Mouse (Mus musculus): ENCODE results near the gene Dennd4c. TPM values are rescaled to one million over a fixed set of nuclear protein-coding genes. Genes with fewer than 3 reads are reported as not detected.
"Not testable (repeated sequence)": the region's sequence is repeated elsewhere in the genome, so short reads cannot be mapped to it uniquely, and the experiment has no call there.

The Dennd4c gene
- polyA plus RNA-seq, 1 experiment from 2014 or later = 4.0 TPM

DNA sequence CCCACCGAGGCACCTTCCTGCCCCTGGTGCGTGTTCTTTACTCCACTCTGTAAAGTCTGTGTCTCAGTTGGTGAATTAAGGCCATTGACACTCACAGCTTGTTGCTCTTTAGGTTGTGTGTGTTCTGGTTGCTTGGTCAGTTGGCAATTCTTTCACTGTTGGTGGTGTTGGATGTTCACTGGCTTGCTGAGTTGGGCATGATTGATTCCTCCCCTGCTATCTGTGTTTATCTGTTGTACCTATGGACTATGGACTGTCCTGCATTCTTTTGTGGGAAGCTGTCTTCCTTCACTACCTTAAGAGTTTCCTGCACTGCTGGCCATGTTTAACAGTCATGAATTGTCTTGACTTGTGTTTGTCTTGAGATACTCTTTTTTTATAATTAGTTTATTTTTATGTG is 83.5 kb downstream of the Dennd4c start:
- TF ChIP-seq CTCF (IDR thresholded peaks at IDR 0.05; ENCODE audit: low read depth) = no peak
- DNase-seq (ENCODE audit: low spot score) (no peak), ATAC-seq (replicated peaks; ENCODE audit: low FRiP score, low read depth) (no peak)
- Histone ChIP-seq H3K27me3 (ENCODE audit: insufficient read depth, low read length) (no peaks in the 10 kb centered on the region), H3K4me1 (replicated peaks; ENCODE audit: insufficient read depth, low read length) (no peaks in the 10 kb centered on the region), H3K4me2 (ENCODE audit: low read length) (no peak overlapping the region), H3K36me3 (ENCODE audit: insufficient read depth, low read length) (peaks cover 41% of the 10 kb centered on the region; the same call in 1 of the 2 replicates), H3K9me3 (replicated peaks; ENCODE audit: low read length) (no peaks in the 10 kb centered on the region), H3K27ac (no peak overlapping the region), H3K9ac (ENCODE audit: low read depth, low read length) (no peak overlapping the region), H3K4me3 (replicated peaks; ENCODE audit: low read depth, low read length) (no peak overlapping the region)
- 94% methylated on average over 2 of the region's 2 CpGs for WGBS

DNA sequence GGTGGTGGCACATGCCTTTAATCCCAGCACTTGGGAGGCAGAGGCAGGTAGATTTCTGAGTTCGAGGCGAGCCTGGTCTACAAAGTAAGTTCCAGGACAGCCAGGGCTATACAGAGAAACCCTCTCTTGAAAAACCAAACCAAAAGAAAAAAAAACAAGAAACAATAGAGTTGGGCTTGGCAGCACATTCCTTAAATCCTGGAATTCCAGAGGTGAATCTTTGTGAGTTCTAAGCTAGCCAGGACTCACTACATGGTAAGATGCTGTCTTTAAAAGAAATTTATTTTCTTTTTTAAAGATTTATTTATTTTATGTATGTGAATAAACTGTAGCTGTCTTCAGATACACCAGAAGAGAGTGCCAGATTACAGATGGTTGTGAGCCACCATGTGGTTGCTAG is 92.8 kb downstream of the Dennd4c start:
- DNase-seq (ENCODE audit: low spot score); H3K4me1 ChIP-seq (replicated peaks; ENCODE audit: insufficient read depth, low read length); H3K27ac ChIP-seq; H3K9ac ChIP-seq (ENCODE audit: low read depth, low read length); ATAC-seq (replicated peaks; ENCODE audit: low FRiP score, low read depth); H3K4me2 ChIP-seq (ENCODE audit: low read length); H3K9me3 ChIP-seq (replicated peaks; ENCODE audit: low read length); H3K27me3 ChIP-seq (ENCODE audit: insufficient read depth, low read length); H3K4me3 ChIP-seq (replicated peaks; ENCODE audit: low read depth, low read length): not testable (repeated sequence)
- WGBS = 100% methylated on average over 2 of the region's 2 CpGs
- H3K36me3 ChIP-seq (ENCODE audit: insufficient read depth, low read length) = peaks cover 43% of the 10 kb centered on the region

DNA sequence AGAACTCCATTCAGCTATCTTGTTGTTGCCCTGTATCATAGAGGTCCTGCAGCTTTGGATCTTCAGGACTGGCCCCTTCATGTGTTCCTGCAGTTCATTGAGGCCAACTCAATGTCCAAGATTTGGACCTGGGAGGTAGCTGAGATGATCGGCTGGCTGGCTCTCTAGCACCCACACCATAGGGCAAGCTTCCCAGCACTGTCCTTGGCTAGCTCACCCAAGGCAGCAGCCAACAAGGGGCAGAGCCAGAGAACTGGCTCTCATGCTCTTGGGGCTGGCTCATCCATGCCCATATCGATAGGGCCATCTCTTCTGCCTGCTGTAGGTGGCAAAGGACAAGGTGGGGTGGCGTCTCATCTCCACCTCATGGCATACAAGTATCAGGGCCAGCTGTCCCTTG is 97.0 kb downstream of the Dennd4c start:
- H3K27ac ChIP-seq = no peak overlapping the region
- H3K4me1 ChIP-seq (replicated peaks; ENCODE audit: insufficient read depth, low read length) = no peaks in the 10 kb centered on the region
- no peaks in the 10 kb centered on the region for H3K9me3 ChIP-seq (replicated peaks; ENCODE audit: low read length)
- no peak overlapping the region for H3K9ac ChIP-seq (ENCODE audit: low read depth, low read length)
- DNase-seq (ENCODE audit: low spot score) (no peak), ATAC-seq (replicated peaks; ENCODE audit: low FRiP score, low read depth) (no peak)
- H3K36me3 ChIP-seq (ENCODE audit: insufficient read depth, low read length) = peaks cover 41% of the 10 kb centered on the region
- TF ChIP-seq CTCF (IDR thresholded peaks at IDR 0.05; ENCODE audit: low read depth) = no peak
- WGBS = 95% methylated on average over 3 of the region's 3 CpGs
- H3K4me3 ChIP-seq (replicated peaks; ENCODE audit: low read depth, low read length) = no peak overlapping the region
- H3K4me2 ChIP-seq (ENCODE audit: low read length) = no peak overlapping the region
- no peaks in the 10 kb centered on the region for H3K27me3 ChIP-seq (ENCODE audit: insufficient read depth, low read length)

DNA sequence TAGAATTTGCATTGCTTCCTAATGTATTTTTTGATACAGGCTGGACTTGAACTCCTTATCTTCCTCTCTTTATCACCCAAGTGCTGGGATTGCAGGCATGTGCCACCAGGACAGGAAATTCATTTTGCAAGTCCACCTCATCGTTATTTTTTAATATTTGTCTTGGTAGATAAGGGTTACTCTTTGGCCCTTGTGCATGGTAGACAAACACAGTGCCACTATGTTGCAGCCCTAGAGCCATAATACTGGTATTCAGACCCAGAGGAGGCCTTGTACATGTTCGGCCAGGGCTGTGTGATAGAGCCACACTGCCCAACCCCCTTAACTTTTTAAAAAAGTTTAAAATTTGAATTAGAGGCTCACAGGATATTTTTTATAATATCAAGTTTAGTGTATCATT is 98.9 kb downstream of the Dennd4c start:
- no peak for DNase-seq (ENCODE audit: low spot score)
- ATAC-seq (replicated peaks; ENCODE audit: low FRiP score, low read depth) = no peak
- Histone ChIP-seq H3K36me3 (ENCODE audit: insufficient read depth, low read length) (peaks cover 46% of the 10 kb centered on the region), H3K9me3 (replicated peaks; ENCODE audit: low read length) (no peaks in the 10 kb centered on the region), H3K27ac (no peak overlapping the region), H3K4me2 (ENCODE audit: low read length) (no peak overlapping the region), H3K4me3 (replicated peaks; ENCODE audit: low read depth, low read length) (no peak overlapping the region), H3K27me3 (ENCODE audit: insufficient read depth, low read length) (no peaks in the 10 kb centered on the region), H3K9ac (ENCODE audit: low read depth, low read length) (no peak overlapping the region), H3K4me1 (replicated peaks; ENCODE audit: insufficient read depth, low read length) (no peaks in the 10 kb centered on the region)
- WGBS = 92% methylated on average over 2 of the region's 2 CpGs
- no peak for TF ChIP-seq CTCF (IDR thresholded peaks at IDR 0.05; ENCODE audit: low read depth)

DNA sequence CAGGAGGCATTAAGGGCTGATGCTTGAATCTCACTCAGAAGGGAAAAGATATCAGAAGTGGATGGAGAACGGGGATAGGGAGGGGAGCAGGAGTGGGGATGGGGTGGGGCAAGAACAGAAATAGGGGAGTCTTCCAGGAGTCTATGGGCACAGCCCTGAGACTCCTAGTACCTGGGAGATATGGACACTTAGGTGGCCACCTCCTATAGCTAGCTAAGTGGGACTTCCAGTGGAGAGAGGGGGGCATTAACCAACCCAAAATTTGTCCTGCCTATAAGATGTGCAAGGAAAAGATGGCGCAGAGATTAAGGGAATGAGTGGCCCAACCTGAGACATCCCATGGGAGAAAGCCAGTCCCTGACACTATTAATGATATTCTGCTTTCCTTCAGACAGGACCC is 103.0 kb downstream of the Dennd4c start:
- WGBS = 86% methylated on average over 2 of the region's 2 CpGs
- ATAC-seq (replicated peaks; ENCODE audit: low FRiP score, low read depth) = 0 out of 2 replicates have a peak, but pooled peaks have one; percentile 27
- no peaks in the 10 kb centered on the region for H3K4me1 ChIP-seq (replicated peaks; ENCODE audit: insufficient read depth, low read length)
- no peak overlapping the region for H3K27ac ChIP-seq
- H3K27me3 ChIP-seq (ENCODE audit: insufficient read depth, low read length) = no peaks in the 10 kb centered on the region
- DNase-seq (ENCODE audit: low spot score) = no peak
- H3K4me3 ChIP-seq (replicated peaks; ENCODE audit: low read depth, low read length) = no peak overlapping the region
- H3K9me3 ChIP-seq (replicated peaks; ENCODE audit: low read length) = no peaks in the 10 kb centered on the region
- H3K4me2 ChIP-seq (ENCODE audit: low read length) = no peak overlapping the region
- H3K9ac ChIP-seq (ENCODE audit: low read depth, low read length) = no peak overlapping the region
- no peak for TF ChIP-seq CTCF (IDR thresholded peaks at IDR 0.05; ENCODE audit: low read depth)
- peaks cover 50% of the 10 kb centered on the region for H3K36me3 ChIP-seq (ENCODE audit: insufficient read depth, low read length)

DNA sequence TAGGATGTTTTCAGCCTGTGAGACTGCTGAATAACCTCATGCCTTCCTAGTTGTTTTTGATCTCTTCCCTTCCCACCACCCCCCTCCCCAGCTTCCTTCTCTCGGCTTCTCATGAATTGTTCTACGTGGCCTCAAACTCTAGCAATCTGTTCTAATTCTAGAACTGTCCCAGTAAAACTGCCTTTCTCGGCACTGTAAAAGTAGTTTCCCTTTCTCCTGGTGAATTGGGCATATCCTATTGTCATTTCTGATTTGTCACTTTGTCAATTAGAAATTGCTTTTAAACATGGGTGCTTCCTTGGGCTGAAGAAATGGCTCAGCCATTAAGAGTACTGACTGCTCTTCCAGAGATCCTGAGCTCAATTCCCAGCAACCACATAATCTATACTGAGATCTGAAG is 103.7 kb downstream of the Dennd4c start:
- 56% methylated on average over 3 of the region's 3 CpGs for WGBS
- no peak overlapping the region for H3K4me3 ChIP-seq (replicated peaks; ENCODE audit: low read depth, low read length)
- H3K27me3 ChIP-seq (ENCODE audit: insufficient read depth, low read length) = no peaks in the 10 kb centered on the region
- H3K27ac ChIP-seq = no peak overlapping the region
- ATAC-seq (replicated peaks; ENCODE audit: low FRiP score, low read depth) (no peak), DNase-seq (ENCODE audit: low spot score) (no peak)
- H3K36me3 ChIP-seq (ENCODE audit: insufficient read depth, low read length) = peaks cover 46% of the 10 kb centered on the region
- no peak for TF ChIP-seq CTCF (IDR thresholded peaks at IDR 0.05; ENCODE audit: low read depth)
- H3K9ac ChIP-seq (ENCODE audit: low read depth, low read length) = no peak overlapping the region
- H3K4me1 ChIP-seq (replicated peaks; ENCODE audit: insufficient read depth, low read length) = no peaks in the 10 kb centered on the region
- H3K4me2 ChIP-seq (ENCODE audit: low read length) = no peak overlapping the region
- H3K9me3 ChIP-seq (replicated peaks; ENCODE audit: low read length) = no peaks in the 10 kb centered on the region

All from kidney, postnatal 0 days (tissue).